Mouse (Mus musculus) adrenal gland (tissue): Measurements from ENCODE around the gene Kifc3.
"Not testable (repeated sequence)": the region's sequence is repeated elsewhere in the genome, so short reads cannot be mapped to it uniquely, and the experiment has no call there.

ENCODE experiments used
- intact Hi-C: fragments of 180-260 bp; cut with DNase I; formaldehyde crosslinking; loops from one replicate; pipeline ENCODE4 v1.15.1; 2025

Gene Kifc3

DNA sequence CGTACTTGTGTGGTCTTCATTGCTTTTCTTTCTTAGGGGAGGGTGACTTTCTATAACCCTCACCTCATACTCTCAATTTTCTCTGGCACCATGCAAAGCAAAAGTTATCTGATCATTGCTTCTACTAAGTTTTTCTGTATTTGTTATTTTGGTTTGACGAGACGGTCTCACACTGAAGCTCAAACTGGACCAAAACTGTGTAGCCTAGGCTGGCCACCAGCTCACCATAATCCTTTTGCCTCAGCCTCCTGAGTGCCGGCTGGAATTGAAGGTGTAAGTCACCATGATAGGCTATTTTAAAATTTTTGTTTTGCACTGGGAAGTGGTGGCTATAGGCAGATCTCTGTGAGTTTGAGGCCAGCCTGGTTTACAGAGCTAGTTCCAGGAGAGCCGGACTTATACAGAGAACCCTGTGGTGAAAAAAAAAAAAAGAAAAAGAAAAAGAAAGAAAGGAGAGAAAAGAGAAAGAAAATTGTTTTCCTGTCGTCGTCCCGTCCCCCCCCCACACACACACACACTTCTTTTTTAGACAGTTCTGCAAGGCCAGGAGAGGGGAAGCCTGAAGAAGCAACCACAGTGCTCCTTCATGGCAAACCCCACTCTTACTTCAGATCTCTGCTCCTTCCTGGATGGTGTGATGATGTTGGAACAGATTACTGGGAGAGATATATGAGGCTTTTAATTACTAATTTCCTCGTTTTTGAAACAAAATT lies 870 bp upstream of the Kifc3 start:
- intact Hi-C loops: loop anchor here (5.0 to 10.0 kb wide), 2 partner anchors 69 to 261 kb away; no protein-coding TSS in a partner anchor

DNA sequence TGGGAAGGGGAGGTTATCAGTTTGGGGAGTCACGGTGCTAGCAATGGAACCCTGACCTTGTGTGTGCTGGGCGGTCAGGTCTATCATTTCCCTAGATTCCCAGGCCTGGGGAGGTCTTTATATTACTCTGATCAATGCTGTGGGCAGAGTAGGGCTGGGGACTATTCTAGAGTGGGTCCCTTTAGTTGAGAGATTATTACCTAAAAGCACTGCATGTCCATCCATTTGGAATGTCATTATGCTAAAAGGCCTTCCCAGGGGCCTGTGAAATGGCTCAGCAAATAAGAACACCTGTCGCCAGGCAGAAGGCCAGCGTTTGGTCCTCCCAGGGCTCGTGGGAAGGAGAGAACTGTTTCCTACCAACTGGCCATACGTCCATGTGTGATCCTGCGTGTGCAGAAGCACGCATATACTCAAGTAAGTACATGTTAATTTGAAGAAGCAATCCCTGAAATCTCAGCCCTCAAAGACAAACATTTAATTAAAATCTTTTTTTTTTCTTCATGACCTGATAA lies 499 bp downstream of the Kifc3 start:
- intact Hi-C loops: loop anchor here (5.0 to 10.0 kb wide), 2 partner anchors 67 to 260 kb away; no protein-coding TSS in a partner anchor

DNA sequence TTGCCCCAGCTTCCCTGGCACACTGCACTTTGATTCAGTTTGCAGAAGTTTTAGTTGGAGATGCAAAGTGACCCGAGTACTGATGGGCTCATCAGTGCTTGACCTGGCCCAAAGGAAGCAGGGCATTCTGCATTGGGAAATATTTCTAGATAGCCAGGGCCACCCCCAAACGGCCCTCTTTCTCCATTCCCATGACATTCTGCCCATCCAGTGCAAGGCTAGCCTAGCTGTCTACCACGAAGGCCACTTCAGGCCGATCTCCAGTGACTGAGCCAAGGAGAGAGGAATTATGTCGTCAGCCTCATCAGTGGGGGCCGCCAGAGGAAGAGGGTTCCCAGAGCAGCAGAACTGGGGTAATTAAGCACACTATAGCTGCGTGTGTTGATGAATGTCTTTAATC lies 1.1 kb downstream of the Kifc3 start:
- intact Hi-C loops: loop anchor here (5.0 to 10.0 kb wide), 2 partner anchors 67 to 259 kb away; no protein-coding TSS in a partner anchor

DNA sequence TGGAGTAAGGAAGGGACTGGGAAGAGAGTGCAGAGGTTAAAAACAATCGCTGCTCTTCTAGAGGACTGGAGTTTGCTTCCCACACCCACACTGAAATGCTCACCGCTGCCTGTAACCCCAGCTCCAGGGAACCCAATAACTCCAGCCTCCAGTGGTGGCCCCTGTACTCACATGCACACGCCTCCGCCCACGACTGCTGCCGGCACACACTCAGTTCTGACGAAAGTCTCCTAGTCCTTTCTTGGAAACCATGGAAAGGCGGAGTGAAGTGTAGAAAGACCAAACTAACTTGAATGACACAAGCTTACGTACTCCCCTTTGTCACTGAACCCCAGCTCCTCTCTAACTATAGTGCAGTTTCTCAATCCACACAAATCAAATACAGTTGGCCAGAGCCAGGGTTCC lies 2.6 kb downstream of the Kifc3 start:
- intact Hi-C loops: loop anchor here (5.0 to 10.0 kb wide), 2 partner anchors 65 to 258 kb away; no protein-coding TSS in a partner anchor

DNA sequence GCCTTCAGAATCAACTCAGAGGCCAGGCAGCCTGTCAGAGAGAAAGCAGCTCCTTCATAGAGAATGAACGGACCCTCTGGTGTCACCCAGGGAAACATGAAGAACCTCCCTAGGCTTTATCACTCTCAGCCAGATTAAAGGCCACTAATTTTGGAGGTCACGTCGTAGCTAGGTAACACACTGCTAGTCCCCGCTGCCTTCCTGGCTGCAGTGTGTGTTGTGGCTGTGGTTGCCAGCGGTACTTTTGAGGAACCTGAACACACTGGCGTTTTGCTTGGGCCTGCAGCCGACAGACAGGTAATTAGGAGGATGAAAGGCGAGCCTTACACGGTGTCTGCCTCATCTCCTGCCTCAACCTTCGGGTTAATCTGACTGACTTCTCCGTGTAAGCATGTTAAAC lies 6.9 kb downstream of the Kifc3 start:
- intact Hi-C loops: no loop called here

DNA sequence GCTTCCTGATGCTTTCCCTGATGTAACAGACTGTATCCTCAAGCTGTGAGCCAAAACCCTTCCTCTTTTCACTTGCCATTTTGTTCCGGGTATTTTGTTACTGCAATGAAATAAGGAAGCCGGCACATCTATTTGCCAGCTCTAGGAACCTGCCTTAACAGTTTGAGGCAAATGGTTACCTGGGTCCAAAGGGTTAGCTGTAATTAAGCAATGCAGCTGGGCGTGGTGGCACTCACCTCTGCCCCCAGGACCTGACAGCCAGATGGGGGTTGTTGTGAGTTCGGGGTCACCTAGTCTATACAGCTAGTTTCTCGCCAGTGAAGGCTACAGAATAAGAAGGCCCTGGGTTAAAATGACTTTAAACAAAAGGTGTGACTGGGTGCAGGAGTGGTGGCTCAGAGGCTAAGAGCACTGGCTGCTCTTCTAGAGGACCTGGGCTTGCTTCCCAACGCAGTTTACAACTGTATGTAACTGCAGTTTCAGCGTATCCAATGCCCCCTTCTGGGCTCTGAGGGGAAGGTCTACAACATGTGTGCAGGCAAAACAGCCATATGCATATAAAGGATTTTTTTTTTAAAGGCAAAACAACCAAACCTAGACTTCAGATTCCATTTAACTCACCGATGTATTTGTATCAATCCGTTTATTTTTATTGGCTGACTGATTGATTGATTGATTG lies 11.0 kb downstream of the Kifc3 start:
- intact Hi-C loops: no loop called here

DNA sequence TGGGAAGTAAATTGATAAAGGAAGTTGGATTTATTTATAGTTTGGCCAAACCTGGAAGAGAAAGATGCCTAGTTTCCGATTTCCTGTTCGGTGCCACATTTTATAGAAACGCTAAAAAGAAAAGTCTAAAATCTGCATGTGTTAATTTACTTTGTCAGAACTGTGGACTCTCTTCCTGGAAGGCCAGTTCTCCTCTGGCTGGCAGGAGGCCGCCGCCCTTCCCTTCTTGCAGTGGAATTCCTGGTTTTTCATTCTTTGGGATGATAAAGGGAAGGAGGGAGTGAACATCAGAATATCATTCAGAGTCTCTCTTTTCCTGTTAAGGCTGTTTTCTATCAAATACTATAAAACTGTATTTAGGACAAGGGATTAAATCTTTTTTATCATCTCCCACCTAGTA lies 15.0 kb downstream of the Kifc3 start:
- intact Hi-C loops: no loop called here

DNA sequence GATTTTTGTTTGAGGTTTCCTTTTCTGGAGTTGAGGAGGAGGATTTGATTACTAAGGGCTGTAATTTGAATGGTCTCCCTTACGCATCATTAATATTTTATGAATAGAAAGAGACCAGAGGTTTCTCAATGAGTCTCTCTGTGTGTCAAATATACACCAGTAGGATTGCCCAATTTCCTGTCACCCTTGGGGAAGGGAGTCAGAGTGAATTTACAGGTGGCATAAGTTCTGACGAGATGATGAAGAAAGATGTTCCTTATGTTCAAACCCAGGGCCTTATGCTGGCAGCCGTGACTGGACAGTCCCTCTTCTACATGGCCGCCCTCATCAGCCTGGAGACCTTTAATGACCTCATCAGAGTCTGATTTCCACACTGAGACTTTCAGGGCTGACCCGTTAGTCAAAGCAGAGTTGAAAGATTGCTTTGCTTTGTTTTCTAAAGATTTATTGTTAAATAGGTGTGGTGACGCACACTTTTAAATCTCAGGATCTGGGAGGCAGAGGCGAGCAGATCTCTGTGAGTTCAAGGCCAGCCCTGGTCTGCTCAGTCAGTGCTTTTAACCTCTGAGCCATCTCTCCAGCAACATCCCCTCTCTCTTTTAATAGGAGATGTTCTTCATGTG lies 16.6 kb downstream of the Kifc3 start:
- intact Hi-C loops: no loop called here

DNA sequence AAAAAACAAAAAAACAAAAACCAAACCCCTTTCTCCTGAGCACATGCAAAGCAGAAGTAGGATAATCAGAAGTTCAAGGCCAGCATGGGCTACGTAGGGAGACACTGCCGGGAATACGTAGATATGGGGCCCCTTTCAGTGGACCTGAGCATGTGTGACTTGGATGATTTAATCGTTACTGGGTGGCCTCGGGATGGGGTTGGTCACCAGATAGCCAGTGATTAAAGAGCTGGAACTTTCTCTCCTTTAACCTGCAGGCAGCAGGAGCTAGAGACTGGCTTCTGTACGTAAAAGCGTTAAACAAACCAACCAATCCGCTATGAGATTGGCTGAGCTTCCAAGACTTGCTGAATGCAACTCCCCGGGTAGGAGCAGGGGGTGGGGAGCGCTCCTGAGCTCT lies 17.5 kb downstream of the Kifc3 start:
- intact Hi-C loops: no loop called here

DNA sequence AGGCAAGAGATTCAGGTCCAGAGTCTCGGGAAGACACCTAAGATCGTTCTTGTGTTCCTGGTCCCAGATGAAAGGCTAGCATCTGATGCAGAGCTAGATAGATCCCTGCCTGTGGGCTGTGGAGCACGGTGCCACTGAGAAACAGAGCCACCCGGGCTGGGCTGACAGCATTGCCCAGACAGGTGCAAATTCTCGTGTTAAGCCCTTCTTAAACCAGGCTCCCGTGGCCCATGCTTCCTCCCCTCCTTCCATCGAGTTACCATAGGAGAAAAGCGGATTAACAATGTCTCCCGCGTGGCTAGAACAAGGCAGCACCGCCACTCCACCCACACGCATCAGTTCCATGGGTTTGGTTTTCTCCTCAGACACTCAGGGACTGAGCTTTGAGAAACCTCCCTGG lies 18.4 kb downstream of the Kifc3 start:
- intact Hi-C loops: no loop called here

DNA sequence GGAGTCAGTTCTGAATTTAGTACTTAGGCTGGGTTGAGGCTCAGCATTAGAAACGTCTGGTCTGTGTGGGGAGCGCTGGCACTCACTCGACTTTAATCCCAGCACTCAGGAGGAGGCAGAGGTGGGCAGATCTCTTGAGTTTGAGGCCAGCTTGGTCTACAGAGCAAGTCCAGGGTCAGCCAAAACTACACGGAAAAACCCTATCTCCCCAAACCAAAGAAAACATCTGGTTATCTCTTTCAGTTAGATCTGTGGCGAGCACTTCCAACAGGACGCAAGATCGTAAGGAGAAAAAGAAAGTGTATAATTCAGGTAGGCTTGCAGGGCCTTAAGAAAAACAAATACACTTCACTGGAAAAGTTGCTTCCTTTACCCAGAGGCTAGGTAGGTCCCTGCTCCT lies 20.8 kb downstream of the Kifc3 start:
- intact Hi-C loops: no loop called here

DNA sequence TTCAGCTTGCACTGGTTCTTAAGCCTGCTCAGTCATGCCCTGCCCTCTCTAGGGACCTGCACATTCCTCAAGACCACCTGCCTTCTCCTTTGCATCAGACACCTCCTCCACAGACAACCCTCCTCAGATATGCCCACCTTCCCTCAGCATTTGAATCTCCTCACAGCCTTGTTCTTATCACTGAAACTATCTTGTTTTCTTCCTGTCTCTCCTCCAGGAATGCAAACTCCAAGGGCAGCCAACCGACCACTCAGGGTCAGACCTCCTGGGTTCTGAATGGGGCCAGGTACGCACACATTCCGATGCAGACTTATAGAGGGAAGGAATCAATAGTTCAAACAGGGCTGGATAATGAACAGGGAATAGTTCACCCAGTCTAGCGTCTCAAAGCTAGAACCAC lies 24.4 kb downstream of the Kifc3 start:
- intact Hi-C loops: no loop called here

DNA sequence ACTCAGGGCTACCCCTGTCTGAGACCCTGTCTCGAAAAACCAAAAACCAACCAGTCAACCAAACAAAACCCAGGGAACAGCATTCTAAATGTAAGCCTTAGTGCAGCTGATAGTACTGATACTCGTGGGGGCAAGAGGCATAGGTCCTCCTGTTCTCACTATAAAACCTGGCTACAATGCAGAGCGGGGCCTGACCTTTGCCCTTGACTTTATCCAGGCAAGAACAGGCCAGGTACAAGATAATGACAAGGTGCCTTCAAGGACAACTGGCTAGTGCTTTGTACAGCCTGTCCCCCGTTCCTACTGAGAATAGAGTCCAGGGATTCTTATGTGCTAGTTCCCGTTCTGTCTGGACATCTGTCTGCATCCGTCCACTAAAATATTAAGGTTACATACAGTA lies 25.6 kb downstream of the Kifc3 start:
- intact Hi-C loops: no loop called here

DNA sequence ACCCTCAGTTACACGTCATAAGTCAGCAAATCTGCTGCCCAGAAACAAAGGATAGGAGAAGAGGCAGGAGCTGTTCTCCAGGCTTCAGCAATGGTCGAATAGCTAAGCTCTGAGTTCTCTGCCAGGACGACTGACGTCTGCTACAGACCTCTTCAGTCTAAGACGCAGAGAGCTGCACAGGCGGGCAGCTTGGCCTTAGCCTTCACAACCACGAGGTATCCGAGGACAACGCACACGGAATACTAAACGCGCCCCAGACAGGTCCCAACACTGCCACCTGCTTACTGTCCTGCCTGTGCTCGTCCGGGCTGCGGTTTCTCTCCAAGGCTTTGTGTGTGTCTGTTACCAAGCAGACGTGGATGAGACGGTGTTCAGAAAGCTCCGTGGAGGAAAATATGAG lies 26.8 kb downstream of the Kifc3 start:
- intact Hi-C loops: no loop called here

DNA sequence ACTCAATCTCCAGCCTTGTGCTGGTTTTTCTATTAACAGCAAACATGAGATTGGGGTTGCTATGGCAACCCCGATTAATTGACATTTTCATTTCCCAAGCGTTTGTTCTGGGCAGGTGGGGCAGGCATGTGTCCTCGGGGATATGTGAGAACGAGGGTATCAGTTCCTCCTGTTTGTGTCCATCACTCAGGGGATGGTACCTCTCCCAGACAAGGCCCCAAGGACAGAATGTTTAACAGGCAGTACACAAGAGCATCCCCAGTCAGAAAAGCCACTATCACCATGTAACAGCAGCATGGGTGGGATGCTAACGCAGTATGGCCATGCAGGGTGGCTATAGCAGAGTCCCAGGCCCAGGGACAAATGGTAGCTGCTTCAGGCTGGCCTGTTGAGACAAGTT lies 27.3 kb downstream of the Kifc3 start:
- intact Hi-C loops: no loop called here

DNA sequence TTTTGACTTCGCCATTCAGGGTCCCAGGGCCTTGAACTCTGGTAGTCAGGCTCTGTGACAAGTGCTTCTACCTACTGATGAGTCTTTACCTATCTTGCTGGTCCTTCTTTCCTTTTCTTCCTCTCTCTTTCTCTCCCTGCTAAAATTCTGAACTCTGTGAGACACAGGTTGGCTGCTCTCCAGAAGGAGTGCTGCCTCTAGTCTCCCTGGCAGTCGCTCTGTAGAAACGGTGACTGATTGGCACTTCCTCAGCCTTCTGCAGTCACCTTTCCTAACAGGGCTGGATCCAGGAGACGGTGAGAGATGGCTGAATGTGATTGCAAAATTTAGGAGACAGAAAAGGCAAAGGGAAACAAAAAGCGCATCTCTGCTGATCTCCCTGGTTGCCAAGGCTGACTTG lies 30.2 kb downstream of the Kifc3 start:
- intact Hi-C loops: no loop called here

DNA sequence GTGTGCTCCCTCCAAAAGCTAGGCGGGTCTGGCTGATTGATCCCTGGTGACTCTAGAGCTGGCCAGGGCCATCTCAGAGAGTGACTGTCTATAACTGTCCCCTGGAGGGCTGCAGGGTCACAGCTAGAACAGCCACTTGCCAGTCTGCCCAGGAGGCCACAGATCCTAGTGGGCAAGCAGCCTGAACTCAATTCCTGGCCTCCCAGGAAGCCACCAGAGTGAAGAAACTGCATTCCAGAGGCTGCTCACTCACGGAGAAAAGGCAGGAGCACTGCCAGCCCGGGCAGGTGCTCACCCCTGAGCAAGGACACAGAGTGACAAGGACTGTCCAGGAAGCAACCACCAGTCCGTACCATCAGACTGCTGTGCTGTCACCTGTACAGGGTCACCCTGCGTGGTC lies 34.9 kb downstream of the Kifc3 start:
- intact Hi-C loops: no loop called here

DNA sequence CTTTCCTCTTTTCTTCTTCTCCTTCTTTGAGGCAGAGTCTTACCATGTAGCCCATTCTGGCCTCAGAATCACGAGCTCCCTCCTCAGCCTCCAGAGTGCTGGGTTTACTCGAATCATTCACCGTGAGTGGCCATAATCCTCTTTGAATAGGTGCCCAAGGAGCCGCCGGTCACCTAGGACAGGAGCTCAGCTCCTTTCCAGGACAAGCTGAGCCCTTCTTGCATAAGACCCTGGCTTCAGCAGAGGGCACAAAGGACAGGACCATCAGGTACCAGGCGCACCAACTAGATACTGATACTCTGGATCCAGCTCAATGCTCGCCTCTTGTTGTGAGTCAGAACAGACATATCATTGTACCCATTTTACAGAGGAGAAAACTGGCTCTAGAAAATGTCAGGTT lies 36.2 kb downstream of the Kifc3 start:
- intact Hi-C loops: no loop called here

DNA sequence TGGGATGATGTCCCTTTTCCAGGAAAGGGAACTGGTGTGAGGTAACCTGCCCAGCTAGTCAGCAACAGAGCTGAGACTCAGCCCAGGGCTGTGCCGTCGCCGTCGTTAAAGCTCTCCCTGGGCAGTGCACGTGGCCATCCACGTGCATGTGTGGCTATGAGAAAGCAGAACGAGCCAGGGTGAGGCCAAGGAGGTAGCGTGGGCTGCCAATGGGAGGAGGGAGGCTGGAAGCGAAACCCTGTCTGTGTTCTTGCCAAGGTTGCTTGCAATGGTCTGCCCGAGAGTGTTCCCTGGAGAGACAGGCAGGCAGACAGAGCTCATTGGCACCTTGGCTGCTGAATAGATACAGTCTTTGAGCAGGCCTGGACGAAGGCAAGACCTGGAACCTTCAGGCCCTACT lies 36.7 kb downstream of the Kifc3 start:
- intact Hi-C loops: no loop called here

DNA sequence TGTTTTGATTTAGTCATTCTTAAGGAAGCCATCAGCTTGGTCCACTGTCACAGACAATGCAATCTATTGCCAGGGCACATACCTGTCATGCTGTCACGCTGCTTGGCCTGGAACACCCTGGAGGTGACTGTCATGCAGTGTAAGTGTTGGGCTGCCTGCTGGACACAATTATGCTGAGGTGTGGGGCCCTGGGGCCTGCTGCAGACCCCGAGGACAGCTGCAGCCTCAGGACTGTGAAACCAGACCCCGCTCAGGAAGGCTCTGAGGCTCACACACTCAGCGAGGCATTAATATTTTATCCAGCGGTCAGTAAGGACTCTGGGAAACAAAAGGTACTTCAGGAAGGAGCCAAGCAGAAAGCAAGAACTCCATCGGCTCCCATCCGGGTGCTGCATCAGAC lies 38.1 kb downstream of the Kifc3 start:
- intact Hi-C loops: no loop called here

DNA sequence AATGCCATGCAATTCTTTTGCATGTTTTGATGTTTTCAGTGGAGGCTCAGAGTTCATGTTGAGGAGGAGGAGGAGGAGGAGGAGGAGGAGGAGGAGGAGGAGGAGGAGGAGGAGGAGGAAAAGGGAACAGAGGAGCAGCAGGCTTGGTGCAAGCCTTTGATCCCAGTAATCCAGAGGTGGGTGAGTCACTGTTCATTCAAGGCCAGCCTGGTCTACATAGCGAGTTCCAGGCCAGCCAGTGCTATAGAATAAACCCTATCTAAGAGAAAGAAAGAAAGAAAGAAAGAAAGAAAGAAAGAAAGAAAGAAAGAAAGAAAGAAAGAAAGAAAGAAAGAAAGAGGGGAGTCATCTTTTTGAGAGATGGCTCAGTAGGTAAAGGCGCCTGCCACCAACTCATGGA lies 38.6 kb downstream of the Kifc3 start:
- intact Hi-C loops: not testable (repeated sequence)

DNA sequence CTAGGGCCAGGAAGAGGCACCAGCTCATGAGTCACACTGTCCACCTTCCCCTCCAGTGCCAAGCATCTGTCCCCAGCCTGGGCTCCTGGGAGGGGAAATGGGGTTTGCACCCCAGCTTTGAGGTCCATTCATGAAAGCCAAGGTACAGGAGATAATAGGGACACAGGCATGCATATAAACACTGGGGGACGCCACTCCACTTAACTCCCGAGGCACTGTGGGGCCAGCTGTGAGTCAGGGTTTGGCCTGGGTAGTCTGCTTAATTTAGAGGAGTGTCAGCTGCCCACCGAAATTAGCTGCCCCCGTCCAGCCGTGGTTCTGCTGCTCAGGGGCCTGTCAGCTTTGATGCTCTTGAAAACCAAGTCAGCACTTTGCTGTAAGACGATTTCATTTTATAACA lies 39.8 kb downstream of the Kifc3 start:
- intact Hi-C loops: no loop called here
